Mouse (Mus musculus): Measurements from ENCODE around the gene Ccdc62. TPM values are rescaled to one million over a fixed set of nuclear protein-coding genes. Genes with fewer than 3 reads are reported as not detected.

The Ccdc62 gene
- polyA plus RNA-seq, 1 experiment from 2014 or later = 7.8 TPM

- H3K9me3 ChIP-seq = no peaks in the 10 kb centered on the region
- H3K4me3 ChIP-seq = no peak overlapping the region
- H3K27me3 ChIP-seq = 0 out of 2 replicates have a peak, but pooled peaks cover 3% of the 10 kb centered on the region
- H3K4me1 ChIP-seq = 0 out of 2 replicates have a peak, but pooled peaks cover 4% of the 10 kb centered on the region
- WGBS = 77% methylated on average over 6 of the region's 6 CpGs
- ATAC-seq (ENCODE audit: insufficient number of reproducible peaks, insufficient read depth, low FRiP score, low TSS enrichment) = no peak
- no peak overlapping the region; the same call in 1 of the 2 replicates for H3K9ac ChIP-seq
- no peaks in the 10 kb centered on the region for H3K36me3 ChIP-seq
- H3K4me2 ChIP-seq (replicated peaks) = no peak overlapping the region
- no peak overlapping the region for H3K27ac ChIP-seq
Measured at GRCm38 (mm10) chr5:123981250-123981554, 50.7 kb downstream of the Ccdc62 start.

GRCm38 (mm10) chr5:123982838-123983237 lies 52.4 kb downstream of the Ccdc62 start:
- Histone ChIP-seq H3K27me3 (0 out of 2 replicates have a peak, but pooled peaks cover 3% of the 10 kb centered on the region), H3K4me3 (no peak overlapping the region), H3K36me3 (no peaks in the 10 kb centered on the region), H3K4me1 (peaks cover 13% of the 10 kb centered on the region; the same call in 1 of the 2 replicates), H3K27ac (no peak overlapping the region), H3K4me2 (replicated peaks) (no peak overlapping the region), H3K9ac (no peak overlapping the region), H3K9me3 (no peaks in the 10 kb centered on the region)
- WGBS = 79% methylated on average over 11 of the region's 11 CpGs
- ATAC-seq (ENCODE audit: insufficient number of reproducible peaks, insufficient read depth, low FRiP score, low TSS enrichment) = no peak

- peak overlapping the region; percentile 27; the same call in 1 of the 2 replicates for H3K9ac ChIP-seq
- WGBS = 85% methylated on average over 9 of the region's 9 CpGs
- H3K27me3 ChIP-seq = 0 out of 2 replicates have a peak, but pooled peaks cover 3% of the 10 kb centered on the region
- peaks cover 13% of the 10 kb centered on the region; the same call in 1 of the 2 replicates for H3K4me1 ChIP-seq
- ATAC-seq (ENCODE audit: insufficient number of reproducible peaks, insufficient read depth, low FRiP score, low TSS enrichment) = no peak
- H3K27ac ChIP-seq = no peak overlapping the region
- no peak overlapping the region for H3K4me2 ChIP-seq (replicated peaks)
- H3K36me3 ChIP-seq = 0 out of 2 replicates have a peak, but pooled peaks cover 3% of the 10 kb centered on the region
- H3K9me3 ChIP-seq = no peaks in the 10 kb centered on the region
- H3K4me3 ChIP-seq = no peak overlapping the region
Measured at GRCm38 (mm10) chr5:123985434-123985833, 55.0 kb downstream of the Ccdc62 start.

GRCm38 (mm10) chr5:123986925-123987324 lies 56.4 kb downstream of the Ccdc62 start:
- H3K4me3 ChIP-seq = no peak overlapping the region
- no peak overlapping the region for H3K27ac ChIP-seq
- WGBS = 14% methylated on average over 2 of the region's 2 CpGs
- no peak overlapping the region for H3K9ac ChIP-seq
- peaks cover 13% of the 10 kb centered on the region; the same call in 1 of the 2 replicates for H3K4me1 ChIP-seq
- H3K9me3 ChIP-seq = no peaks in the 10 kb centered on the region
- no peak for ATAC-seq (ENCODE audit: insufficient number of reproducible peaks, insufficient read depth, low FRiP score, low TSS enrichment)
- H3K27me3 ChIP-seq = 0 out of 2 replicates have a peak, but pooled peaks cover 3% of the 10 kb centered on the region
- H3K4me2 ChIP-seq (replicated peaks) = no peak overlapping the region
- 0 out of 2 replicates have a peak, but pooled peaks cover 3% of the 10 kb centered on the region for H3K36me3 ChIP-seq

GRCm38 (mm10) chr5:123987511-123987910 lies 57.0 kb downstream of the Ccdc62 start:
- Histone ChIP-seq H3K4me3 (no peak overlapping the region), H3K27me3 (0 out of 2 replicates have a peak, but pooled peaks cover 3% of the 10 kb centered on the region), H3K9ac (no peak overlapping the region), H3K4me2 (replicated peaks) (no peak overlapping the region), H3K4me1 (peaks cover 13% of the 10 kb centered on the region; the same call in 1 of the 2 replicates), H3K27ac (no peak overlapping the region), H3K36me3 (0 out of 2 replicates have a peak, but pooled peaks cover 3% of the 10 kb centered on the region), H3K9me3 (no peaks in the 10 kb centered on the region)
- ATAC-seq (ENCODE audit: insufficient number of reproducible peaks, insufficient read depth, low FRiP score, low TSS enrichment) = no peak
- WGBS = 72% methylated on average over 4 of the region's 4 CpGs

- Histone ChIP-seq H3K4me2 (replicated peaks) (no peak overlapping the region), H3K4me1 (peaks cover 13% of the 10 kb centered on the region; the same call in 1 of the 2 replicates), H3K36me3 (0 out of 2 replicates have a peak, but pooled peaks cover 3% of the 10 kb centered on the region), H3K9me3 (no peaks in the 10 kb centered on the region), H3K27ac (no peak overlapping the region), H3K4me3 (no peak overlapping the region), H3K9ac (no peak overlapping the region), H3K27me3 (0 out of 2 replicates have a peak, but pooled peaks cover 3% of the 10 kb centered on the region)
- no peak for ATAC-seq (ENCODE audit: insufficient number of reproducible peaks, insufficient read depth, low FRiP score, low TSS enrichment)
- 72% methylated on average over 20 of the region's 20 CpGs for WGBS
Measured at GRCm38 (mm10) chr5:123989941-123990885, 59.7 kb downstream of the Ccdc62 start.

- no peak overlapping the region for H3K4me3 ChIP-seq
- H3K27me3 ChIP-seq = no peaks in the 10 kb centered on the region
- ATAC-seq (ENCODE audit: insufficient number of reproducible peaks, insufficient read depth, low FRiP score, low TSS enrichment) = no peak
- no peak overlapping the region for H3K27ac ChIP-seq
- H3K36me3 ChIP-seq = 0 out of 2 replicates have a peak, but pooled peaks cover 3% of the 10 kb centered on the region
- no peak overlapping the region for H3K4me2 ChIP-seq (replicated peaks)
- 82% methylated on average over 6 of the region's 6 CpGs for WGBS
- H3K9me3 ChIP-seq = no peaks in the 10 kb centered on the region
- peaks cover 15% of the 10 kb centered on the region; the same call in 1 of the 2 replicates for H3K4me1 ChIP-seq
- no peak overlapping the region for H3K9ac ChIP-seq
Measured at GRCm38 (mm10) chr5:123991321-123991720, 60.8 kb downstream of the Ccdc62 start.

- H3K4me2 ChIP-seq (replicated peaks) = no peak overlapping the region
- H3K27me3 ChIP-seq = no peaks in the 10 kb centered on the region
- H3K4me3 ChIP-seq = no peak overlapping the region
- no peak for ATAC-seq (ENCODE audit: insufficient number of reproducible peaks, insufficient read depth, low FRiP score, low TSS enrichment)
- H3K9me3 ChIP-seq = no peaks in the 10 kb centered on the region
- WGBS = 75% methylated on average over 10 of the region's 10 CpGs
- H3K4me1 ChIP-seq = peaks cover 7% of the 10 kb centered on the region; the same call in 1 of the 2 replicates
- H3K36me3 ChIP-seq = 0 out of 2 replicates have a peak, but pooled peaks cover 3% of the 10 kb centered on the region
- no peak overlapping the region for H3K9ac ChIP-seq
- no peak overlapping the region for H3K27ac ChIP-seq
Measured at GRCm38 (mm10) chr5:123992193-123992637, 61.7 kb downstream of the Ccdc62 start.

- peaks cover 2% of the 10 kb centered on the region; the same call in 1 of the 2 replicates for H3K4me1 ChIP-seq
- H3K9me3 ChIP-seq = no peaks in the 10 kb centered on the region
- H3K27me3 ChIP-seq = no peaks in the 10 kb centered on the region
- no peak overlapping the region for H3K4me3 ChIP-seq
- ATAC-seq (ENCODE audit: insufficient number of reproducible peaks, insufficient read depth, low FRiP score, low TSS enrichment) = no peak
- no peak overlapping the region for H3K27ac ChIP-seq
- no peak overlapping the region for H3K9ac ChIP-seq
- H3K36me3 ChIP-seq = 0 out of 2 replicates have a peak, but pooled peaks cover 3% of the 10 kb centered on the region
- no peak overlapping the region for H3K4me2 ChIP-seq (replicated peaks)
- 21% methylated on average over 5 of the region's 5 CpGs for WGBS
Measured at GRCm38 (mm10) chr5:123992794-123993193, 62.3 kb downstream of the Ccdc62 start.

GRCm38 (mm10) chr5:123993263-123994036 lies 63.0 kb downstream of the Ccdc62 start:
- 58% methylated on average over 7 of the region's 7 CpGs for WGBS
- H3K9me3 ChIP-seq = no peaks in the 10 kb centered on the region
- ATAC-seq (ENCODE audit: insufficient number of reproducible peaks, insufficient read depth, low FRiP score, low TSS enrichment) = no peak
- H3K9ac ChIP-seq = no peak overlapping the region
- H3K4me2 ChIP-seq (replicated peaks) = no peak overlapping the region
- H3K36me3 ChIP-seq = 0 out of 2 replicates have a peak, but pooled peaks cover 3% of the 10 kb centered on the region
- no peaks in the 10 kb centered on the region for H3K27me3 ChIP-seq
- H3K4me1 ChIP-seq = peaks cover 2% of the 10 kb centered on the region; the same call in 1 of the 2 replicates
- H3K27ac ChIP-seq = no peak overlapping the region
- no peak overlapping the region for H3K4me3 ChIP-seq

- H3K9me3 ChIP-seq = no peaks in the 10 kb centered on the region
- no peak overlapping the region for H3K4me2 ChIP-seq (replicated peaks)
- no peaks in the 10 kb centered on the region for H3K27me3 ChIP-seq
- H3K9ac ChIP-seq = no peak overlapping the region
- ATAC-seq (ENCODE audit: insufficient number of reproducible peaks, insufficient read depth, low FRiP score, low TSS enrichment) = no peak
- H3K36me3 ChIP-seq = 0 out of 2 replicates have a peak, but pooled peaks cover 3% of the 10 kb centered on the region
- H3K4me1 ChIP-seq = peaks cover 2% of the 10 kb centered on the region; the same call in 1 of the 2 replicates
- WGBS = 88% methylated on average over 7 of the region's 7 CpGs
- no peak overlapping the region for H3K27ac ChIP-seq
- no peak overlapping the region for H3K4me3 ChIP-seq
Measured at GRCm38 (mm10) chr5:123994468-123994867, 64.0 kb downstream of the Ccdc62 start.
